Mouse (Mus musculus): ENCODE results near the gene C1qtnf1.

GRCm38 (mm10) chr11:118403183-118403582, 24.8 kb upstream of the C1qtnf1 start:
- TF ChIP-seq POLR2A (IDR thresholded peaks at IDR 0.05; ENCODE audit: borderline replicate concordance, control insufficient read depth, low read depth, low read length) (no peak), CTCF (IDR thresholded peaks at IDR 0.05; ENCODE audit: control insufficient read depth, insufficient read depth, low read length) (no peak)

Measured in bone marrow, adult 2 months (tissue).